Mouse (Mus musculus): ENCODE results near the gene Snx15. TPM values are rescaled to one million over a fixed set of nuclear protein-coding genes. Genes with fewer than 3 reads are reported as not detected.

The Snx15 gene
- polyA plus RNA-seq, 1 experiment from 2014 or later = 36.0 TPM

- peaks cover 58% of the 10 kb centered on the region for H3K36me3 ChIP-seq (ENCODE audit: control insufficient read depth, insufficient read depth, low read length)
- no peak for ATAC-seq (replicated peaks; ENCODE audit: low FRiP score, low TSS enrichment, low read depth)
These were observed 34.0 kb downstream of the Snx15 start, which contains the start of gene AC131692.1 for GRCm38 (mm10) chr19:6094119-6094518. Gene AC131692.1 (plus strand): TSS chr19:6094419.

GRCm38 (mm10) chr19:6088841-6089240, 39.3 kb downstream of the Snx15 start:
- ATAC-seq (replicated peaks; ENCODE audit: low FRiP score, low TSS enrichment, low read depth) (no peak), DNase-seq (ENCODE audit: low spot score) (no peak)
- H3K36me3 ChIP-seq (ENCODE audit: control insufficient read depth, insufficient read depth, low read length) = peaks cover 49% of the 10 kb centered on the region
- WGBS = 97% methylated on average over 13 of the region's 13 CpGs
- no peak overlapping the region for H3K4me3 ChIP-seq (ENCODE audit: low read depth, low read length)
- no peak overlapping the region for H3K9ac ChIP-seq (ENCODE audit: low read length)
- H3K9me3 ChIP-seq (ENCODE audit: control insufficient read depth, low read length) = no peaks in the 10 kb centered on the region
- no peak overlapping the region for H3K27ac ChIP-seq (ENCODE audit: low read depth)
- no peak overlapping the region for H3K4me2 ChIP-seq (ENCODE audit: low read length)
- no peaks in the 10 kb centered on the region for H3K27me3 ChIP-seq (replicated peaks; ENCODE audit: control insufficient read depth, insufficient read depth, low read length)
- peaks cover 8% of the 10 kb centered on the region for H3K4me1 ChIP-seq (replicated peaks; ENCODE audit: control insufficient read depth, insufficient read depth, low read length)

More at GRCm38 (mm10) chr19:6094119-6094518, 34.0 kb downstream of the Snx15 start, which contains the start of gene AC131692.1:
- H3K9ac ChIP-seq (ENCODE audit: low read length) = no peak within 1 kb of the TSS
- no peaks in the 10 kb centered on the region for H3K9me3 ChIP-seq (ENCODE audit: control insufficient read depth, low read length)
- H3K27ac ChIP-seq (ENCODE audit: low read depth) = no peak within 1 kb of the TSS
- no peaks in the 10 kb centered on the region for H3K27me3 ChIP-seq (replicated peaks; ENCODE audit: control insufficient read depth, insufficient read depth, low read length)
- no peak within 1 kb of the TSS for H3K4me3 ChIP-seq (ENCODE audit: low read depth, low read length)
- no peaks in the 10 kb centered on the region for H3K4me1 ChIP-seq (replicated peaks; ENCODE audit: control insufficient read depth, insufficient read depth, low read length)
- no peak for DNase-seq (ENCODE audit: low spot score)
- H3K4me2 ChIP-seq (ENCODE audit: low read length) = no peak within 1 kb of the TSS
- 86% methylated on average over 7 of the region's 7 CpGs for WGBS

GRCm38 (mm10) chr19:6085417-6085879, 42.7 kb downstream of the Snx15 start:
- ATAC-seq (replicated peaks; ENCODE audit: low FRiP score, low TSS enrichment, low read depth) (peak; percentile 73), DNase-seq (ENCODE audit: low spot score) (peak; percentile 82)
- H3K36me3 ChIP-seq (ENCODE audit: control insufficient read depth, insufficient read depth, low read length) = peaks cover 52% of the 10 kb centered on the region
- H3K27ac ChIP-seq (ENCODE audit: low read depth) = peak overlapping the region; percentile 70
- H3K9me3 ChIP-seq (ENCODE audit: control insufficient read depth, low read length) = no peaks in the 10 kb centered on the region
- peak overlapping the region; percentile 93 for H3K4me2 ChIP-seq (ENCODE audit: low read length)
- H3K4me1 ChIP-seq (replicated peaks; ENCODE audit: control insufficient read depth, insufficient read depth, low read length) = peaks cover 16% of the 10 kb centered on the region
- peak overlapping the region; percentile 62 for H3K4me3 ChIP-seq (ENCODE audit: low read depth, low read length)
- H3K27me3 ChIP-seq (replicated peaks; ENCODE audit: control insufficient read depth, insufficient read depth, low read length) = no peaks in the 10 kb centered on the region
- H3K9ac ChIP-seq (ENCODE audit: low read length) = peak overlapping the region; percentile 71
- under 1% methylated on average over 17 of the region's 17 CpGs for WGBS

- peak within 1 kb of the TSS; percentile 93 for H3K4me2 ChIP-seq (ENCODE audit: low read length)
- peak within 1 kb of the TSS; percentile 62 for H3K4me3 ChIP-seq (ENCODE audit: low read depth, low read length)
- H3K4me1 ChIP-seq (replicated peaks; ENCODE audit: control insufficient read depth, insufficient read depth, low read length) = peaks cover 16% of the 10 kb centered on the region
- no peaks in the 10 kb centered on the region for H3K9me3 ChIP-seq (ENCODE audit: control insufficient read depth, low read length)
- peak within 1 kb of the TSS; percentile 71 for H3K9ac ChIP-seq (ENCODE audit: low read length)
- peak within 1 kb of the TSS; percentile 70 for H3K27ac ChIP-seq (ENCODE audit: low read depth)
- H3K36me3 ChIP-seq (ENCODE audit: control insufficient read depth, insufficient read depth, low read length) = peaks cover 50% of the 10 kb centered on the region
- ATAC-seq (replicated peaks; ENCODE audit: low FRiP score, low TSS enrichment, low read depth) = peak; percentile 90
- no peaks in the 10 kb centered on the region for H3K27me3 ChIP-seq (replicated peaks; ENCODE audit: control insufficient read depth, insufficient read depth, low read length)
- WGBS = under 1% methylated on average over 58 of the region's 58 CpGs
- DNase-seq (ENCODE audit: low spot score) = peak; percentile 98
These were observed 43.4 kb downstream of the Snx15 start, which contains the start of the genes Zfpl1 and Cdca5 for GRCm38 (mm10) chr19:6084478-6085248. Gene Zfpl1 (minus strand): TSS chr19:6084956. Gene Cdca5 (plus strand): TSS chr19:6084983.

- peaks cover 42% of the 10 kb centered on the region for H3K36me3 ChIP-seq (ENCODE audit: control insufficient read depth, insufficient read depth, low read length)
- ATAC-seq (replicated peaks; ENCODE audit: low FRiP score, low TSS enrichment, low read depth) = no peak
- DNase-seq (ENCODE audit: low spot score) = no peak
- no peak within 1 kb of the TSS for H3K4me3 ChIP-seq (ENCODE audit: low read depth, low read length)
- H3K27me3 ChIP-seq (replicated peaks; ENCODE audit: control insufficient read depth, insufficient read depth, low read length) = no peaks in the 10 kb centered on the region
- H3K9me3 ChIP-seq (ENCODE audit: control insufficient read depth, low read length) = no peaks in the 10 kb centered on the region
- peaks cover 16% of the 10 kb centered on the region for H3K4me1 ChIP-seq (replicated peaks; ENCODE audit: control insufficient read depth, insufficient read depth, low read length)
- 86% methylated on average over 9 of the region's 9 CpGs for WGBS
- no peak within 1 kb of the TSS for H3K27ac ChIP-seq (ENCODE audit: low read depth)
- H3K4me2 ChIP-seq (ENCODE audit: low read length) = no peak within 1 kb of the TSS
- no peak within 1 kb of the TSS for H3K9ac ChIP-seq (ENCODE audit: low read length)
These were observed 45.9 kb downstream of the Snx15 start, which contains the start of gene Gm28374 for GRCm38 (mm10) chr19:6082156-6082555. Gene Gm28374 (minus strand): TSS chr19:6082256.

GRCm38 (mm10) chr19:6079983-6080480, 48.1 kb downstream of the Snx15 start, which contains the start of gene Tmem262:
Gene Tmem262 (plus strand): TSS chr19:6080033.
- H3K27ac ChIP-seq (ENCODE audit: low read depth) = no peak within 1 kb of the TSS
- H3K4me2 ChIP-seq (ENCODE audit: low read length) = no peak within 1 kb of the TSS
- H3K4me1 ChIP-seq (replicated peaks; ENCODE audit: control insufficient read depth, insufficient read depth, low read length) = peaks cover 20% of the 10 kb centered on the region
- ATAC-seq (replicated peaks; ENCODE audit: low FRiP score, low TSS enrichment, low read depth) (no peak), DNase-seq (ENCODE audit: low spot score) (no peak)
- no peaks in the 10 kb centered on the region for H3K9me3 ChIP-seq (ENCODE audit: control insufficient read depth, low read length)
- 93% methylated on average over 12 of the region's 12 CpGs for WGBS
- H3K9ac ChIP-seq (ENCODE audit: low read length) = no peak within 1 kb of the TSS
- H3K4me3 ChIP-seq (ENCODE audit: low read depth, low read length) = no peak within 1 kb of the TSS
- peaks cover 41% of the 10 kb centered on the region for H3K36me3 ChIP-seq (ENCODE audit: control insufficient read depth, insufficient read depth, low read length)
- no peaks in the 10 kb centered on the region for H3K27me3 ChIP-seq (replicated peaks; ENCODE audit: control insufficient read depth, insufficient read depth, low read length)

GRCm38 (mm10) chr19:6076564-6077393, 51.3 kb downstream of the Snx15 start, which contains the start of gene Vps51:
Gene Vps51 (minus strand): TSS chr19:6077231.
- ATAC-seq (replicated peaks; ENCODE audit: low FRiP score, low TSS enrichment, low read depth) (peak; percentile 82), DNase-seq (ENCODE audit: low spot score) (peak; percentile 94)
- H3K4me1 ChIP-seq (replicated peaks; ENCODE audit: control insufficient read depth, insufficient read depth, low read length) = peaks cover 8% of the 10 kb centered on the region
- peak within 1 kb of the TSS; percentile 81 for H3K27ac ChIP-seq (ENCODE audit: low read depth)
- 1% methylated on average over 33 of the region's 33 CpGs for WGBS
- peak within 1 kb of the TSS; percentile 80 for H3K4me3 ChIP-seq (ENCODE audit: low read depth, low read length)
- H3K9ac ChIP-seq (ENCODE audit: low read length) = peak within 1 kb of the TSS; percentile 72
- peak within 1 kb of the TSS; percentile 97 for H3K4me2 ChIP-seq (ENCODE audit: low read length)
- no peaks in the 10 kb centered on the region for H3K9me3 ChIP-seq (ENCODE audit: control insufficient read depth, low read length)
- H3K27me3 ChIP-seq (replicated peaks; ENCODE audit: control insufficient read depth, insufficient read depth, low read length) = no peaks in the 10 kb centered on the region
- H3K36me3 ChIP-seq (ENCODE audit: control insufficient read depth, insufficient read depth, low read length) = peaks cover 49% of the 10 kb centered on the region

- DNase-seq (ENCODE audit: low spot score) (no peak), ATAC-seq (replicated peaks; ENCODE audit: low FRiP score, low TSS enrichment, low read depth) (no peak)
- Histone ChIP-seq H3K27ac (ENCODE audit: low read depth) (no peak overlapping the region), H3K27me3 (replicated peaks; ENCODE audit: control insufficient read depth, insufficient read depth, low read length) (no peaks in the 10 kb centered on the region), H3K4me1 (replicated peaks; ENCODE audit: control insufficient read depth, insufficient read depth, low read length) (peaks cover 8% of the 10 kb centered on the region), H3K9ac (ENCODE audit: low read length) (no peak overlapping the region), H3K36me3 (ENCODE audit: control insufficient read depth, insufficient read depth, low read length) (peaks cover 52% of the 10 kb centered on the region), H3K4me3 (ENCODE audit: low read depth, low read length) (no peak overlapping the region), H3K4me2 (ENCODE audit: low read length) (no peak overlapping the region), H3K9me3 (ENCODE audit: control insufficient read depth, low read length) (no peaks in the 10 kb centered on the region)
- 94% methylated on average over 5 of the region's 5 CpGs for WGBS
These were observed 54.2 kb downstream of the Snx15 start for GRCm38 (mm10) chr19:6073889-6074288.
